Mouse (Mus musculus) cerebellum, postnatal 36 days (tissue): ENCODE measurements at regions not wholly inside any gene's neighbourhood (a gene's known extent, or its start where the extent isn't known, plus 50 kb on each side); places are given as distances from the start of the nearest gene placed in this dataset.

Experiments used
- DNase-seq, 2 experiments: peaks; one replicate each; pipeline ENCODE4 v3.0.0; 2021 to 2022; ENCODE audit warnings: mixed read lengths in 2 of 2

GRCm38 (mm10) chr4:81005507-81006328 is 95.3 kb downstream of the Lurap1l start:
- DNase-seq, result no peak

- no peak for DNase-seq
Measured at GRCm38 (mm10) chr4:81006546-81006945, 96.1 kb downstream of the Lurap1l start.

GRCm38 (mm10) chr4:81021850-81022249 is 111.4 kb downstream of the Lurap1l start:
- DNase-seq, result no peak

- no peak for DNase-seq
Measured at GRCm38 (mm10) chr4:81023436-81023983, 113.1 kb downstream of the Lurap1l start.

GRCm38 (mm10) chr4:81027558-81027957 is 117.1 kb downstream of the Lurap1l start:
- no peak for DNase-seq

GRCm38 (mm10) chr4:81030671-81031070 is 120.2 kb downstream of the Lurap1l start:
- no peak for DNase-seq

- DNase-seq, result no peak
Measured at GRCm38 (mm10) chr4:81037336-81037902, 127.0 kb downstream of the Lurap1l start.

- no peak for DNase-seq
Measured at GRCm38 (mm10) chr4:81058227-81058626, 147.8 kb downstream of the Lurap1l start.

- no peak for DNase-seq
Measured at GRCm38 (mm10) chr4:81058809-81059208, 148.4 kb downstream of the Lurap1l start.

- DNase-seq, result no peak
Measured at GRCm38 (mm10) chr4:81059356-81059755, 148.9 kb downstream of the Lurap1l start.

- DNase-seq, result no peak
Measured at GRCm38 (mm10) chr4:81082290-81082947, 172.0 kb downstream of the Lurap1l start.

GRCm38 (mm10) chr4:81085188-81085587 is 174.7 kb downstream of the Lurap1l start:
- no peak for DNase-seq

- DNase-seq, result no peak
Measured at GRCm38 (mm10) chr4:81096581-81096980, 186.1 kb downstream of the Lurap1l start.

GRCm38 (mm10) chr4:81097597-81097996 is 187.2 kb downstream of the Lurap1l start:
- no peak for DNase-seq

- no peak for DNase-seq
Measured at GRCm38 (mm10) chr4:81101049-81101448, 190.6 kb downstream of the Lurap1l start.

- no peak for DNase-seq
Measured at GRCm38 (mm10) chr4:81111307-81111706, 200.9 kb downstream of the Lurap1l start.

GRCm38 (mm10) chr4:81116411-81116810 is 206.0 kb downstream of the Lurap1l start:
- DNase-seq, result no peak

GRCm38 (mm10) chr4:81124155-81124554 is 213.7 kb downstream of the Lurap1l start:
- no peak for DNase-seq

GRCm38 (mm10) chr4:81129874-81130273 is 219.4 kb downstream of the Lurap1l start:
- DNase-seq, result no peak

GRCm38 (mm10) chr4:81173111-81173510 is 262.7 kb downstream of the Lurap1l start:
- DNase-seq, result no peak

GRCm38 (mm10) chr4:81177443-81178041 is 265.1 kb downstream of the Mpdz start:
- no peak for DNase-seq

- DNase-seq, result no peak
Measured at GRCm38 (mm10) chr4:81178047-81178781, 264.4 kb downstream of the Mpdz start.
